Mouse (Mus musculus) lung, embryonic 14.5 days (tissue): ENCODE results near the gene Ube3c. TPM values are rescaled to one million over a fixed set of nuclear protein-coding genes. Genes with fewer than 3 reads are reported as not detected.
"Not testable (repeated sequence)": the region's sequence is repeated elsewhere in the genome, so short reads cannot be mapped to it uniquely, and the experiment has no call there.

ENCODE experiments used
- ATAC-seq: fragments of 200-750 bp; cut with Nextera tagmentation; 2 replicates; pipeline ENCODE4 v1.8.0; 2017; ENCODE audit warnings: mild to moderate bottlenecking, moderate TSS enrichment, moderate library complexity; ENCODE audit not compliant: insufficient read depth
- DNase-seq: peaks from one replicate; pipeline ENCODE4 v3.0.0-alpha.2; 2015
- H3K27ac ChIP-seq: fragments of 300-500 bp; sonication (generic); 2 replicates; pipeline ENCODE4 v1.5.1; 2014; ENCODE audit warnings: low read depth, mild to moderate bottlenecking, moderate library complexity
- H3K27me3 ChIP-seq: fragments of 300-500 bp; sonication (generic); 2 replicates; pipeline ENCODE4 v1.6.1; 2014; ENCODE audit warnings: low read length, control low read depth; ENCODE audit not compliant: insufficient read depth
- H3K36me3 ChIP-seq: fragments of 300-500 bp; sonication (generic); 2 replicates; pipeline ENCODE4 v1.6.1; 2014; ENCODE audit warnings: control low read depth; ENCODE audit not compliant: insufficient read depth
- H3K4me1 ChIP-seq: fragments of 300-500 bp; sonication (generic); 2 replicates; pipeline ENCODE4 v1.6.1; 2014; ENCODE audit warnings: antibody characterized with exemption, control low read depth; ENCODE audit not compliant: insufficient read depth
- H3K4me2 ChIP-seq: fragments of 300-500 bp; sonication (generic); 2 replicates; pipeline ENCODE4 v1.6.1; 2014; ENCODE audit warnings: mild to moderate bottlenecking
- H3K4me3 ChIP-seq: fragments of 300-500 bp; sonication (generic); 2 replicates; pipeline ENCODE4 v1.5.1; 2014; ENCODE audit warnings: low read depth, low read length
- H3K9ac ChIP-seq: fragments of 300-500 bp; sonication (generic); 2 replicates; pipeline ENCODE4 v1.6.1; 2014
- H3K9me3 ChIP-seq: fragments of 300-500 bp; sonication (generic); 2 replicates; pipeline ENCODE4 v1.6.1; 2016; ENCODE audit warnings: low read depth, low read length, control low read depth
- CTCF ChIP-seq: IDR thresholded peaks from 2 replicates; pipeline ENCODE4 v1.5.1; 2016; ENCODE audit warnings: antibody characterized with exemption, low read depth
- WGBS: fragments of 180-500 bp; shearing (Covaris S2); extraction: QIAGEN DNeasy Blood & Tissue Kit; methylation state at CpG from one replicate; pipeline ENCODE4 v1.1.7; 2014; 5-methylcytosine and 5-hydroxymethylcytosine counted together
- polyA plus RNA-seq: library from polyadenylated mRNA; unstranded; fragments of >200 nt; fragmentation: Nextera tagmentation; extraction: Ambion mirVana; gene quantifications from 2 replicates; pipeline ENCODE4 v1.2.1, GENCODE M21; 2014

The Ube3c gene
- polyA plus RNA-seq, result 43.8 and 44.2 TPM in 2 replicates

DNA sequence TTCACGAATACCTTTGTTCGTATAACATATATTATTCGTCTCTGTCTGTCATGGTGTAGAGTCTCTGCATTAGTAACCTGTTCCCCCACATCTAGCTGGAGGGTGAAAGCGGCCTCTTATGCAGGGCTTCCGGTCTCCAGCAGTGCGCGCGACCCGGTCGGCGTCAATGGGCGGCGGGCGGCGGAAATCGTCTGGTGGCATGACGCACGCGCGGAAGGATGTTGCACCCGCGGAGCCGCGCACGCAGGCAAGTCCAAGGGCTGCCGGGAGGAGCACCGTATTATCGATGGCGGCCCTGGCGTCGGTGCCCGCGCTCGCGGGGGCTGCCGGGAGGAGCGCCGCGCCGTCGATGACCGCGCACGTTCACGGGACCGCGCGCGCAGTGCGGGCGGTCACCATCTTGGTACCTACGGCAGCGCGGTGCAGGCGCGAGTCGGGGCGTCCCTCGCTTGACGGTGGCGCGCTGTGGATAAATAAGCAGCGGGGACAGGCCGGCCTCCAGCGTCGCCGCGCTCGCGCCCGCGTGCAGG is at the start of gene Ube3c:
Gene Ube3c, plus strand, starts transcription at position 395 of the 530 bp plus-strand sequence.
- Histone ChIP-seq H3K27ac (peak within 1 kb of the TSS; percentile 93), H3K36me3 (peaks cover 13% of the 10 kb centered on the region; the same call in 1 of the 2 replicates), H3K9me3 (no peaks in the 10 kb centered on the region), H3K4me2 (peak within 1 kb of the TSS; percentile 81), H3K4me1 (peaks cover 5% of the 10 kb centered on the region; the same call in 1 of the 2 replicates), H3K4me3 (peak within 1 kb of the TSS; percentile 78), H3K9ac (peak within 1 kb of the TSS; percentile 76), H3K27me3 (no peaks in the 10 kb centered on the region)
- DNase-seq (peak; percentile 99), ATAC-seq (peak; percentile 97)
- under 1% methylated on average over 65 of the region's 72 CpGs for WGBS
- no peak for TF ChIP-seq CTCF

DNA sequence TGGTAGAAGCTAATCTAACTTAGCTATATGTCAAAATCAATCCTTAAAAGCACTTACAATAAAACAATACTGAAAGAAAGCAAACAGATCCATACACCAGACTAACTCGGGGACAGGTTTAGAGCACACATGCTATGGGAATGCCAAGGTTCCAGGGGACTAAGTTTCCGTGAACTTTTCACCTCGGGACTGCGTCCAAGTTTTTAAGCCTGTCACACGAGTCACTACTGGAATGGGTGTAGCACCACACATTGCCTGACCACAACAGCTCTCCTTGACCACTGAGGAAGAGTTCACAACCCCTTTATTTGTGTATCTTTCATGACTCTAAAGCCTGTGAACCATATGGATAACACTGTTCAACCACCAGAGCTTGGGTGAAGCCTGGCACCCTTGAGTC is 8.9 kb upstream of the Ube3c start:
- H3K9me3 ChIP-seq, result no peaks in the 10 kb centered on the region
- H3K9ac ChIP-seq, result no peak overlapping the region
- no peak for TF ChIP-seq CTCF
- no peak overlapping the region for H3K4me2 ChIP-seq
- no peak overlapping the region for H3K4me3 ChIP-seq
- H3K27ac ChIP-seq, result no peak overlapping the region
- ATAC-seq, result no peak
- H3K36me3 ChIP-seq, result no peaks in the 10 kb centered on the region
- H3K4me1 ChIP-seq, result no peaks in the 10 kb centered on the region
- H3K27me3 ChIP-seq, result no peaks in the 10 kb centered on the region
- WGBS, result 73% methylated on average over 5 of the region's 5 CpGs
- no peak for DNase-seq

- Histone ChIP-seq H3K36me3 (no peaks in the 10 kb centered on the region), H3K9me3 (no peaks in the 10 kb centered on the region), H3K4me1 (no peaks in the 10 kb centered on the region), H3K9ac (no peak overlapping the region), H3K27ac (no peak overlapping the region), H3K27me3 (no peaks in the 10 kb centered on the region), H3K4me3 (no peak overlapping the region), H3K4me2 (no peak overlapping the region)
- WGBS, result 92% methylated on average over 2 of the region's 2 CpGs
- ATAC-seq (no peak), DNase-seq (no peak)
- 0 out of 2 replicates have a peak, but pooled peaks have one; percentile 3 for TF ChIP-seq CTCF
Measured at GRCm38 (mm10) chr5:29560667-29561066, 8.4 kb upstream of the Ube3c start.

DNA sequence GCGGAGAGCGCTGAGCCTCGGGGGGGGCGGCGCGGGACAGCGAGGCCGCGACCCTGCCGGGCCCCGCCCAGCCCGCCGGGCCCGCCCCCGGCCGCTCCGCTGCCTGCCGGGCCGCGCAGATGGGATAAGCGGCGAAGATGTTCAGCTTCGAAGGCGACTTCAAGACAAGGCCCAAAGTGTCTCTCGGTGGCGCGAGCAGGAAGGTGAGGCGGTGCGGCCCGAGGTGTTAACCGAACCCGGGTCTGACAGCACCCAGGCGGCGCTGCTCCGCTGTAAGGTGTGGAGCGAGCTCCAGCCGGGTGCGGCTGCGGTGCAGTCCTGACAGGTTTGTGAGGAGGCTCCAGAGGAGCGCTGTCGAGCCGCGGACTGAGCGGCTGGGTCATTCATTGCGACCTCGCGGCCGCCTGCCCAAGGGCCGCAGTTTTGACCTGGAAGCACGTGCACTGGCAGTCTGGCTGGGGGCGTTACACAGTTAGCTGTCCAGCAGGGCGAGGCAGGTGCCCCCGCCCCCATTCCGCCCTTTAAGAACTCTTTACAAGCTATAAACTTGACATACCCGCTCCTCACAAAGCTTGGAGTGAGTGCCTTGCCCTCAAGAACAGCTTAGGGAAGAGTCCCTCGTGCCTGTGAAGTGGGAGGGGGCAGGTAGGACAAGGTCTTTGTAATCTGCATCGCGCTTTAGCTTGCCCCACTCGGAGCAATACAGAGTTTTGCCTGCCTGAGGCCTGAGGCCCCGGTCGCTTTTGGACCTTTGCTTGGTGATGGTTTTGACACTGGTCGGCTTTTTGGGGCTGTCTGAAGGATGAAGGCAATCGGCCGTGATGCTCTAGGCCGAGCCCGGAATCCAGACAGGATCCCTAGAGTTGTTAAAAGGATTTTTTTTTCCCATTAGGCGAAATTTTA is 587 bp downstream of the Ube3c start:
- DNase-seq, result no peak
- WGBS, result 3% methylated on average over 59 of the region's 67 CpGs

DNA sequence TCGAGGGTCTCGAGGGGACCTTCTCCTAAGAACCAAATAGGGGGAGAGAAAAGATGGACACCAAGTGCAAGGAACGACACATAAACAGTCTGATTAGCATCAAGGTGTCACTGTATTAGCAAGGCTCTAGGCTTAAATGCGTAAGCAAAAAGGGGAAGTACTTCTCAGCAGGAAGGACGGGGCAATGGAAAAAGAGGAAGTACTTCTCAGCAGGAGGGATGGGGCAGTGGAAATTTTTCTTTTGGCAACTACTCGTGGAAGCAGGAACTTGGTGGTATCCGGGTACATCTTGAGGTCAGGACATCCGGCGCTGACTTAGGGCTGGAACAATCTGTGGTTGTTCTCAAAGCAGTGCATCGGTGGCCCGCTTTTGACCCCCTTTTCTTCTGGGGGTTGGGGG is 5.2 kb downstream of the Ube3c start:
- H3K36me3 ChIP-seq, result peaks cover 13% of the 10 kb centered on the region; the same call in 1 of the 2 replicates
- not testable (repeated sequence) for ATAC-seq, H3K4me1 ChIP-seq, H3K9me3 ChIP-seq, H3K27me3 ChIP-seq, H3K9ac ChIP-seq, H3K4me3 ChIP-seq, H3K4me2 ChIP-seq, H3K27ac ChIP-seq, DNase-seq
- 88% methylated on average over 11 of the region's 11 CpGs for WGBS

More for the DNA sequence above, 587 bp downstream of the Ube3c start:
- ATAC-seq, result peak; percentile 84
- Histone ChIP-seq H3K4me3 (peak overlapping the region; percentile 78), H3K36me3 (peaks cover 13% of the 10 kb centered on the region; the same call in 1 of the 2 replicates), H3K27ac (peak overlapping the region; percentile 93), H3K9ac (peak overlapping the region; percentile 76), H3K9me3 (no peaks in the 10 kb centered on the region), H3K4me1 (peaks cover 5% of the 10 kb centered on the region; the same call in 1 of the 2 replicates), H3K27me3 (no peaks in the 10 kb centered on the region), H3K4me2 (peak overlapping the region; percentile 81)
- peak; percentile 40; the same call in 1 of the 2 replicates for TF ChIP-seq CTCF

GRCm38 (mm10) chr5:29575085-29575484 is 6.0 kb downstream of the Ube3c start:
- Histone ChIP-seq H3K36me3 (peaks cover 13% of the 10 kb centered on the region; the same call in 1 of the 2 replicates), H3K4me3 (no peak overlapping the region), H3K9me3 (no peaks in the 10 kb centered on the region), H3K27me3 (no peaks in the 10 kb centered on the region), H3K4me1 (peaks cover 5% of the 10 kb centered on the region; the same call in 1 of the 2 replicates), H3K27ac (no peak overlapping the region), H3K9ac (no peak overlapping the region), H3K4me2 (no peak overlapping the region)
- TF ChIP-seq CTCF, result no peak
- WGBS, result 35% methylated on average over 2 of the region's 2 CpGs
- DNase-seq (no peak), ATAC-seq (no peak)
